ENCODE assay signal across 24 mouse cellular contexts in genomic region chrX:52537282-52537681, GRCm38 (mm10).
"Had no signal": no experiment of that assay in that cellular context is flagged by ENCODE, and none has a peak within 500 bp of the region (broad histone marks: within the 10 kb centered on the region; RNA-seq: fewer than 3 reads in every experiment).

No protein-coding gene starts in this region.

- H3K4me3 ChIP-seq: heart, adult 2 months; heart, embryonic 13.5 days; heart, embryonic 15.5 days; hindbrain, embryonic 13.5 days; hindbrain, embryonic 15.5 days; limb, embryonic 12.5 days; limb, embryonic 15.5 days; liver, embryonic 12.5 days had no signal

- H3K4me2 ChIP-seq: heart, embryonic 11.5 days; heart, embryonic 13.5 days; heart, embryonic 15.5 days; hindbrain, embryonic 13.5 days; hindbrain, embryonic 15.5 days; limb, embryonic 12.5 days; limb, embryonic 15.5 days; liver, embryonic 12.5 days had no signal

- H3K4me1 ChIP-seq: heart, embryonic 15.5 days; hindbrain, embryonic 13.5 days; hindbrain, embryonic 15.5 days; liver, embryonic 12.5 days had no signal

- H3K27ac ChIP-seq: heart, adult 2 months; heart, embryonic 13.5 days; heart, embryonic 15.5 days; hindbrain, embryonic 13.5 days; hindbrain, embryonic 15.5 days; hindbrain, postnatal 0 days; limb, embryonic 12.5 days; limb, embryonic 15.5 days; liver, embryonic 12.5 days; liver, embryonic 14.5 days had no signal

- DNase-seq: forebrain, postnatal 0 days; gastrocnemius, postnatal 14 days; gastrocnemius, postnatal 36 days; heart, adult 11 months; heart, adult 2 months; heart, postnatal 14 days; heart, postnatal 36 days; kidney, adult 11 months; kidney, adult 8-10 months; kidney, postnatal 25 days; layer of hippocampus, adult 9-11 months; layer of hippocampus, postnatal 36 days; left cerebral cortex, postnatal 4 days had no signal

- H3K9me3 ChIP-seq: heart, embryonic 13.5 days; heart, embryonic 15.5 days; hindbrain, embryonic 13.5 days; hindbrain, embryonic 15.5 days; limb, embryonic 12.5 days; limb, embryonic 15.5 days; liver, embryonic 12.5 days had no signal

- H3K27me3 ChIP-seq: heart, embryonic 13.5 days; heart, embryonic 15.5 days; hindbrain, embryonic 13.5 days; hindbrain, embryonic 15.5 days; limb, embryonic 12.5 days; limb, embryonic 15.5 days; liver, embryonic 12.5 days had no signal

- ATAC-seq: forebrain, postnatal 0 days; hindbrain, postnatal 0 days; intestine, embryonic 16.5 days; liver, embryonic 12.5 days had no signal

- H3K36me3 ChIP-seq: heart, embryonic 13.5 days; heart, embryonic 15.5 days; hindbrain, embryonic 13.5 days; hindbrain, embryonic 15.5 days; limb, embryonic 15.5 days; liver, embryonic 12.5 days had no signal

- H3K9ac ChIP-seq: forebrain, postnatal 0 days; heart, embryonic 13.5 days; heart, embryonic 15.5 days; hindbrain, embryonic 13.5 days; hindbrain, embryonic 15.5 days; limb, embryonic 12.5 days; limb, embryonic 15.5 days; liver, embryonic 12.5 days; liver, embryonic 14.5 days had no signal
